Mouse (Mus musculus): ENCODE data around the gene Olfr303.
"Not testable (repeated sequence)": the region's sequence is repeated elsewhere in the genome, so short reads cannot be mapped to it uniquely, and the experiment has no call there.

Olfr303 gene

GRCm38 (mm10) chr7:86397689-86398088, at the start of gene Olfr303:
TSS of gene Olfr303 (minus strand) at chr7:86397789.
- no peak for DNase-seq (ENCODE audit: low spot score)

- no peak for DNase-seq (ENCODE audit: low spot score)
Measured at GRCm38 (mm10) chr7:86403546-86403945, 6.0 kb upstream of the Olfr303 start, which contains the start of gene Olfr301. TSS of gene Olfr301 (plus strand) at chr7:86403846.

GRCm38 (mm10) chr7:86386558-86386957, 11.0 kb downstream of the Olfr303 start, which contains the start of gene Olfr304:
TSS of gene Olfr304 (minus strand) at chr7:86386658.
- no peak for DNase-seq (ENCODE audit: low spot score)

GRCm38 (mm10) chr7:86385769-86386168, 11.8 kb downstream of the Olfr303 start:
- no peak for DNase-seq (ENCODE audit: low spot score)

GRCm38 (mm10) chr7:86366828-86367227, 30.8 kb downstream of the Olfr303 start, which contains the start of gene Olfr305:
TSS of gene Olfr305 (minus strand) at chr7:86366928.
- DNase-seq (ENCODE audit: low spot score) = no peak

- DNase-seq (ENCODE audit: low spot score) = not testable (repeated sequence)
Measured at GRCm38 (mm10) chr7:86346296-86346695, 51.3 kb downstream of the Olfr303 start.

GRCm38 (mm10) chr7:86344253-86344652, 53.3 kb downstream of the Olfr303 start:
- no peak for DNase-seq (ENCODE audit: low spot score)

- no peak for DNase-seq (ENCODE audit: low spot score)
Measured at GRCm38 (mm10) chr7:86342881-86343565, 54.6 kb downstream of the Olfr303 start.
